Mouse (Mus musculus) MN1 (cell line): ENCODE data around the gene Frmd8.
"Not testable (repeated sequence)": the region's sequence is repeated elsewhere in the genome, so short reads cannot be mapped to it uniquely, and the experiment has no call there.

ENCODE experiments used
- DNase-seq: peaks from one replicate; pipeline ENCODE4 v3.0.0-alpha.2; 2016; ENCODE audit warnings: low spot score

Frmd8 gene

DNA sequence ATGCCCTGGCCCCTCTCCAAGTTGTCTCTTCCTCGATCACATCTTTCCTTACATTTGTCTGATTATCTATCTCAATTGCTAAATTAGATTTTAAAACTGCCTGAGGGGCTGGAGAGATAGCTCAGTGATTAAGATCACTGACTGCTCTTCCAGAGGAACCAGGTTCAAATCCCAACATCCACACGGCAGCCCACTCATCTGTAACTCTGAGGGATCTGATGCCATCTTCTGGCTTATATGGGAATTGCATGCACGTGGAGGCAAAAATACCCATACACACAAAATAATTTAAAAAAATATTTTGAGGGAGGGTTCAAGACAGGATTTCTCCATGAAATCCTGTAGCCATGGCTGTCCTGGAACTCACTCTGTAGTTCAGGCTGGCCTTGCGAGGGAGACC, 10.8 kb upstream of the Frmd8 start:
- no peak for DNase-seq

DNA sequence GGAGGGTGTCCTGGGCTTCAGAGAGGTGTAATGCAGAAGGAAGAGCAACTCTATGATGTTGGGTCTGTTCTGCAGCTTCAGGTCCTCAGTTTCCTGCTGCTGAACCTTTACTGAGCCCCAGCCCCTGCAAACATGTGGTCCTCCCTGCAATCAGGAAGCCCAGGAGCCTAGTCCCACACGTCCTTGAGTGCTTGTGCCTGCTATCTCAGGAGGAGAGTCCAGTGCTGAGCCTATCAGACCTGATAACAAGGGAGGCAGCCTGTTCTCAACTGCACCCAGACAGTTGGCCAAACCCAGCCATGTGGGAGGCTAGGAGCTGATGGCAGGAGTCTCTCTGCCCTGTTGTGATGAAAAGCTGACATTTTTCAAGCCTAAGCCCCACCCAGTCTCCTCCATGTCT, 8.9 kb upstream of the Frmd8 start:
- no peak for DNase-seq

DNA sequence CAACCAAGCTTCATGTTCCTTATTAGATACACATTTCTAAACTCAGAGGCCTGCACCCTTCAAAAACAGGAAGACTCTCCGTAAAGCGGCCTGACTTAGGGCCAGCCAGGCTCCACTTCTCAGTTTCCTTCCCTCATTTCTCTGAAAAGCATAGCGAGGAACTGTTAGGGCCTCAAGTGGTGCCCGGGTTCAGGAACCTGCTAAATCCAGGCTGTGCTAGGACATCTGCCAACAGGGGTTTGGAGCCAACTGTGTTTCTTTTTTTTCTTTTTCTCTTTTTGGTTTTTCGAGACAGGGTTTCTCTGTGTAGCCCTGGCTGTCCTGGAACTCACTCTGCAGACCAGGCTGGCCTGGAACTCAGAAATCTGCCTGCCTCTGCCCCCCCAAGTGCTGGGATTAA, 7.0 kb upstream of the Frmd8 start:
- not testable (repeated sequence) for DNase-seq

DNA sequence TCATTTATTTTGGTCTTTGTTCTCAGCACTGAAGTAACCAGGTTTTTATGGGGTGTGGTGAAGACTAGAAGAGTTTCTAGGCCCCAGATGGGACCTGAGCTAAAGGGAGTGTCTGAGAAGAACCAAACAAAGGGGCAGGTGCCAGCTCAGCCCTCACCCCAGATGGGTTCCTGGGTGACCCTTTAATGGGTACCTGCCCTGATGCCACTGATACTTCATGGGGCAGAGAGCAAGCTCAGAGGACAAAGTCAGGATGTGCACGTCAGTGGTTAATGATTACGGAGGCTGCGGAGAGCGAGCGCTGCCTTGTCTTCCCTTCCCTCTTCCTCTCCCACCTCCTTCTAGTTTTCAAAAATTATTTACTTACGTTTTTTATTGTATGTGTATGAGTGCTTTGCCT, 6.1 kb upstream of the Frmd8 start:
- no peak for DNase-seq

DNA sequence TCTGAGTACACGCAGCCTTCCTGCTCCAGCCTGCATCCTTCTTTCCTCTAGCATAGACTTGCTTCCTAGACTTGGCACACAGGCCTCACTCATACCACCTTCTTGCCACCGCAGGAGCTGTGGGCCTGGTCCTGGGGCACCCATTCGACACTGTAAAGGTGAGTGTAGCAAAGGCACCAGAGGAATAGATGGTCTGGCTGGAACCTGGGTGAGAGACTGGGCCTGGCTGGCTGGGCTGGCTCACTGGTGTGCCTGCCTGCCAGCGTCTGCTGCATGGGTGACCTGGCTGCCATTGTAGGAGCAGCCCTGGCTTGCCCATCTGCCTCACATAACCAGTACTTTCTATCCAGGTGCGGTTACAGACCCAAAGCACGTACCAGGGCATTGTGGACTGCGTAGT, 4.7 kb upstream of the Frmd8 start:
- DNase-seq: no peak

DNA sequence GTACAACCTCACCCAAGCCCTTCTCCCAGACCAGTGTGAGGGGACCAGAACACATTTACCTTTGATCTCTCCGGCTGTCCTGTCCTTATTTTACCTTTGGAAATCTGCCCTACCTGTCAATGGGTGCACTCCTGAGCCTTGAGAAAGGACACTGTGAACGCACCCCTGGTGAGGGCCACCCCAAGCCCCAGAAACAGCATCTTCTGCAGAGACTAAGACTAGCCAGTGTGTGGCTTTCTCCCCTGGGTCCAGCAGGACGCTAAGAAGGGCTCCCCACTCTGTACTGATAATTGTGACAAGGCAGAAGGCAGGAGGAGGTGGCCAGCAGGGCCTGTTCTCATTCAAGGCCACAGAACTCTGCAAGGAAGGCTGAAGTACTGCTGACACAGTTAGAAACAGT, 3.8 kb upstream of the Frmd8 start:
- DNase-seq: no peak

DNA sequence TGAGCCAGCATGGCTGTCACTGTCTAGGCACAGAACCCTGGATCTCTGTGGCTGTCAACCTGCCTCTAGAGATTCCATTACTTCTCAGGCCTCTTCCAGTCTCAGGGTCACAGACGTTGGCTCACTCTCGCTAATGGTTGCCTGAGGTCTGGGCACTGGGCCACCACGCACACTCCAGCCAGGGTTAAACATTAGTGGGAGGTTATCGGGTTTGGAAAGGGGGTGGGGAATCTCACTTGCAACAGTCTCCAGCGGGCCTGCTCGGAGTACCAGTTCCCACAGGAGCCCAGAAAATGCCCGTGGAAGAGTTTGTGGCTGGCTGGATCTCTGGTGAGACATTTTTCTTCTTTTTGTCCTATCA, 3.3 kb upstream of the Frmd8 start:
- peak; percentile 46 for DNase-seq

DNA sequence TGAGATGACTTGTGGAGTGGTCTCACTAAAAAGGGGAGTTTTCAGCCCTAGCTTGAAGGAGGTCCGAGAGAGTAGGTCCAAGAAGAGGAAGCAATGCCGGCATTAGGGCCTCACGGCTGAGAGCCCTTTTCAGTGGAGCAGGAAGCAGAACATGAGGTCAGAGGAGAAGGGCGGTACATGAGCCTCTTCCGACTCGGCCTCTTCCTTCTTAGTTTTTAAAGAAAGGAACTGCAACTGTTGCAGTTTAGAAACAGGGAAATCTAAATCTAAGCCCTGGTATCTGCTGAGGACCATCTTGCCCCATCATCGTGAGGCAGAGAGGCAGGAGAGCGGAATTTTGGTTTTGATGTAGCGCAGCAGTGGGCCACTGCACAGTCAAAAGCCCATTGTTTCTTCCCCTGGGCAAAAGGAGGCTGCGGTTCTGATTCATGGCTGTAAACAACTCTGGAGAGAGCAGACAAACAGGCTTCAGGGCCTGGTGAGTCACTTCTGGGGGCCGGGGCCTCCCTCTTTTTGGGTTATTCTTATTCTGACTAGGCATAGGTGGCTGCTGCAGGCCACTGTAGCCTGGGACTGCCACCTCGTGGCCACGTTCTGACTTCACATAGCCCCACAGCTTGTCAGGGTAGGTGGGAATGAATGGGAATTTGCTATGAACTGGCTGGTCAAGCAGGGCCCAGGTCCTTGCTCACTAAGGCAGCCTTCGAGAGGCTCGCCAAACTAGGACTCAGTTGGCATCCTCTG, 2.7 kb upstream of the Frmd8 start, which contains the start of gene Slc25a45:
Slc25a45 (plus strand) TSS at position 191 of the 744 bp plus-strand sequence.
- DNase-seq: peak; percentile 82

DNA sequence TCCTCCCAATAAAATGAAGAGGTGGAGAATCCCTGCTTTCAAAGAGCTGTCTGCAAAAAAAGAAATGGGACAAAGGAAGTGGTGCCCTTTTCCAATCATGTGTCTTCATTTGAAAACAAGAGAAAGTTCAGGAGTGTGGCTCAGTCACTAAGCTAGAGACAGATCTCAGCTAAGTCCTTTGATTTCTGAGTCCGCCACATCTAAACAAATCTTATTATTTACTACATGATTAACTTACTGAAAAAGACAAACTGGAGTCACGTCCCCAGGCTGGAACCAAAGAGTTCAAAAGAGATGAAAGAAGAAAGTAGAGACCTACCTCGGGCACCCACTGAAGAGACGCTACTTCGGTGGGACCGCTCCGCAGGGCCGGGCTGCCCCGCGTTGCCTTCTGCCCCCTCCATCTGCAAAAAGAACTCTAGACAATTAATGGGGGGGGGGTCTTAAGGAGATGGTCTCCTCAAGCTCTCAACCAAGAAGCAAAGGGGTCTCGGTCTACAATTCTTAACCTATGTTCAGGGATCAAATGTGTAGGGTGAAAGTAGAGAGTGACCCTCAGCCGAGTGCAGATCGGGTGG, 594 bp downstream of the Frmd8 start:
- no peak for DNase-seq

DNA sequence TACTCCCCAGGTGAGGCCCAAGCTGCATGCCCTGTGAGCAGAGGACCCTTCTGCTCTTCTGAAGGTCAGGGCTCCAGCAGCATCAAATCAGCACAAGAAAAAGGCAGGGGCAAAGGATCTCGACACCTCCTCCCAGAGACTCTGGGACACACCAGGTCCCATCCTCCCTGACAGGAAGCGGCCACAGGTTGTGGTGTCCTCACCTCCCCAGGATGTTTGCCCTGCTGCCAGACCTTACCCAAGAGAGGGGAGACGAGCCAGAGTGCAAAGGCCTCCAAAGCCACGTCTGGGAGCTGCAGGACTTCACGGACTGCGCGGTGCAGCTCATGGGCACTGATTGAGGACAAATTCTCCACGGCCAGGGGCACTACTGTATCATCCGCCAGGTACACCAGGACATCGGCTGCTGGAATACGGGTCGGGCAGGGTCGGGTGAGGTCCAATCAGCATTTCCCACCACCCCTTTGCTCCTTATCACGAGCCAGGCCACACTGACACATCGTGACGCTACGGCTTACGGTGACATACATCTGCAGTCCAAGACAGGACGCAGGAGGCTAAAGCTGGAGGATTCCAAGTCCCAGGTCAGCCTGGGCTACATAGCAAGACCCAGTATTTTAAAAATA, 2.0 kb downstream of the Frmd8 start:
- DNase-seq: no peak

DNA sequence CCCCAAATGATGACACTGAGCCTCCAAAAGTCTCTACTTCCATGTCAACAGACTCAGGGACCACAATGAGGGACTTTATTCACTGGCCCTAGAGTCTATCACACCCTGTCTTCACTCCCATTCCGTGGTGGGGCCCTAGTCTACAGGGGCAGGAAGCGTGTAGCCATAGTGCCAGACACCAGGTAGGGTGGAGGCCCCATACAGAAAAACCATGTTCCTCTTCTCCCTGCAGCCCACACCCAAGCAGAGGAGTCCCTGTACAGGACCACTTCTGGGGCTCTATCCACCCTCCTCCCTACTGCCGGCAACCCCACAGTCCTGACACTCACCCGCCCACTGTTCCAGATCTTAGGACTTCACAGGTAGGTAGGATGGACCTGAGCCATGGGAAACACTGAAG, 2.5 kb downstream of the Frmd8 start:
- DNase-seq: no peak

DNA sequence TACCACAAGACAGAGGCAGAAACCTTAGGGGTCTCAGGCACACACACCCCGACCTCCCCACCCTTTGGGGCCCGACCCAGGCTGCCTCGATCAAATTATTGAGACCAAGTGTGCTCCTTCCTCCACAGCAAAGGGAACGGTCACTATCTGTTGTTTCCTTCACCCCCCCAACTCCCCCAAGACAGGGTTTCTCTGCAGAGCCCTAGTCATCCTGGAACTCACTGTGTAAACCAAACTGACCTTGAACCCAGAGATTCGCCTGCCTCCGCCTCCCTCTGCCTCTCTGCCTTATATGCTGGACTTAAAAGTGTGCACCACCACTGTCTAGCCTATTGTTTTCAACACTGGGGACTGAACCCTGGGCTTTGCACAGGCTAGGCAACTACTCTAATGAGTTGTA, 3.4 kb downstream of the Frmd8 start:
- no peak for DNase-seq

DNA sequence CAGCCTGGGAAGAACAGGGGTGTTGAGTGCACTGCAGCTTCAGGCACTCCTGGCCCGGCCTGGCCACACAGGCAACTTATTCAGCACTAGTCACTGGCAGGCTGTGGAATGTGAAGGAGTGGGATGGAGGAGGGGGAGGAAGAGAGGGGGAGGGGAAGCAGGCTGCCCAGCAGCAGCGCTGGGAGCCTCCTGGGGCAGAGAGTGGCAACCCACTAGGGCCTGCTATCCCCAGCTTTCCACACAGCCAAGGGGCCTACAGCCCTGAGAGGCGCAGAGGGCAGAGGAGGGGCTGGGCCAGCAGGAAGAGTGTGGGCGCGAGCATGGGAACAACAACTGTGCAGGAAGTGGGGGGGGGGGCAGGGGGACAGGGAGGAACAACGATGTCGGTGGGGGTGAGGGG, 3.8 kb downstream of the Frmd8 start:
- no peak for DNase-seq

DNA sequence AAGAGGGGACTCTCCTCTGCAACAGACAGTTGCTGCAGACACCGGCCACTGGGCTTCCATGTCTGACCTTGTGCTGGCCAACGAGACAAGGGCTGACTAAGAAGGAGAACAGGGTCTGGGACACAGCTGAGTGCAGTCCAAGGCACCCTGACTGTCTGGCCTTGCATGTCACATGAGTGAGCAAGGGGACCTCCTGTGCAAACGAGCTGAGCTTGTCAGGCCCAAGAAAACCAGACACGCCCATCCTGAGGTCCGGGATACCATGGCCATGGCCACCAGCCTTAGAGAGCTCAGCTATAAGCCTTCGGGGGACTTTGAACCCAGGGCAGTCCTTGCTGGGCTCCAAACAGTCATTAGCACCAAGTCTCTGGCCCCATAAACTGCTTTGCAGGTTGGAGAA, 7.0 kb downstream of the Frmd8 start:
- no peak for DNase-seq

DNA sequence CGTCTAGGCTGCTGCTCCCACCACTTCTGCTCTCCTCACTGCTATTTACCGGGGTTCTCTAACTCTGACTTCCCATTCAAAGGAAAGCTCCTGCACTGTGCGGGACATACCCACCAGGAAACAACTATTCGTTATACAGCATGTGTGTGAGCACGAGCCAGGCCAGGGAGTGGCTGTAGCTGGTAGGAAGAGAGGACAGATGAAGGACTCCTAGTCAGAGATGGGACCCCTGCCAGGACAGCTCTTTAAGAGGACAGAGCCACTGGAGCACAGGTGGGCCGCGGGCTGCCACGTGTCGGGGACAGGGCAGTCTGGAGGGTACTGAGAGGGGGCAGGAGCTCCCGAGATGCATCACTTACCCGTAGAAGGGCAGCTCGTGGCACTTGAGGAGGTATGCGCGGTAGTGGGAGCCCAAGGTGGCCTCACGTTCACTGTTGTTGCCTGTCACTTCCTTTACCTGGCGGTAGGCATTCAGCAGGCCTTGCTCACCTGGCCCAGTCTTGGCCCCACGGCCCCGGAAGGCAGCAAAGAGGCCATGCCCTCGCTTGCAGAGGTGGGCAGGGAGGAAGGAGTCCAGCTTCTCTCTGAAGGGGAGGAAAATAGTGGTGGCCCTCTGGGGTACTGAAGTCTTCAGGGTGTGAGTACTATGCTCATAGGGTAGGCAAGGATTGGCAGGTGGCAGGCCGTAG, 10.2 kb downstream of the Frmd8 start:
- DNase-seq: no peak

DNA sequence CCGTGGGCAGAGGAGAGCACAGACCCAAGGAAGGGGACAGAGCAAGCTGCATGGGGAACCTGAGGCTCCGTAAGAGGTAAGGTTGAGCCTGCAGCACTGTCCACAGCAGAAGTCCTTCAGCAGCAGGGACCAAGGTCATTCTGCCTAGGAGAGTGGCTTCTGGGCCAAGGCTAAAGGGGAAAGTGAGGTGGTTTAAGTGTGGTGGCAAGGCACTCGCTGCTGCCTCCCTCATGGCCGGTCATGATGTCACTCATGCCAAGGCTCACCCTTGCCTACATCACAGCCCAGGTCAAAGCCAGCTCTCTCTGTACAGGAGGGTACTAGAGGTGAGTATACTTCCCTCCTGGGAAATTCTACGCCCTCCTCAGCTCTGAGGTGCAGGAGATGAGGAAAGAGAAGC, 11.3 kb downstream of the Frmd8 start:
- no peak for DNase-seq

DNA sequence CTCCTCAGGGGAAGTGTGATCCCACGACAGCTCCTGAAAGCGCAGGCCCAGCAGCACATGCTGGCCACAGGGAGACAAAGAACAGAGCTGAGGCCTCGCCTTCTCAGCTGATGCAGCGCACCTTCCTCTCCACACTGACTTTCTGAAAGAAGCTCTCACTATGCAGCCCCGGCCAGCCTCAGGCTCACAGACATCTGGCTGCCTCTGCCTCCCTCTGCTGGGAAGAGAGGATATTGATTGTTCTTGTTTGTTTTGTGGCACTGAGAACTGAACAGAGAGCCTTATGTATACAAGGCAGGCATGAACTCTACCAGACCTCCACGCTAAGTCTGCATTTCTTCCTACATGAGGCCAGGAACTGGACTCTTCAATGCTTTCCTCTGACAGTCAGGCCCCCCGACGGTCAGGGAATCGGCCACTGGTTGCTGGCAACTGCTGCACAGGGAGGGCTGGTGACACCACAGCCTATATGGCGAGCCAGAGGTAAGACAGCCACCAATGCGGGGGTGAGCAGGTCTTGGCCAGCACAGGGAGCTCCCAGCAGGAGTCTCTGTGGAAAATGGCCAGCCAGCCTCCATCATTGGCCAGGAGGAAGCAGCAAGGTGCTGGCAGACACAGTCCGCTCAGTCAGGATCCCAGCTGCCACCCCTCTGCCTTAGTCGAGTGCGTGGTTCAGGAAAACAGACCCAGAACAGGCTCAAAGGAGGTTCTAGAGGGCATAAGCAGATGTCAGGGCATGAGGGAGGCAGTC, 12.6 kb downstream of the Frmd8 start:
- DNase-seq: no peak

DNA sequence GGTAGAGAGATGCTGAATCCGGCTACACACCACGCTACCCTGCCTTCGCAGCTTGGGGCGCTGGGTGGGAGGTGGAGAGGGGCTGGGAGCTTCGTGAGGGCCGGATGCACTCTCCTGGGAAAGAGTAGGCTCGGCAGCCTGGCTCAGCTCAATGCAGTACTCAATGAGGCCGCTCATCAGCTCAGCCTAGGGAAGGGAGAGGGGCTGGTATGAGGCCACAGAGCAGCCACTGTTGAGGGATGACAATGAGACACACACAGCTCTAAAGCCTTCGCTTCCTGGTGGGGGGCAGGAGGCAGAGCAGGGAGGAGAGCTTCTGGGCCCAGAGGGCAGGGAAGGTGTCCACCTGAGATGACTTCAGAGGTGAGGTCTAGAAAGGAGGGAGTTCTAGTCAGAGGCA, 18.5 kb downstream of the Frmd8 start:
- no peak for DNase-seq

DNA sequence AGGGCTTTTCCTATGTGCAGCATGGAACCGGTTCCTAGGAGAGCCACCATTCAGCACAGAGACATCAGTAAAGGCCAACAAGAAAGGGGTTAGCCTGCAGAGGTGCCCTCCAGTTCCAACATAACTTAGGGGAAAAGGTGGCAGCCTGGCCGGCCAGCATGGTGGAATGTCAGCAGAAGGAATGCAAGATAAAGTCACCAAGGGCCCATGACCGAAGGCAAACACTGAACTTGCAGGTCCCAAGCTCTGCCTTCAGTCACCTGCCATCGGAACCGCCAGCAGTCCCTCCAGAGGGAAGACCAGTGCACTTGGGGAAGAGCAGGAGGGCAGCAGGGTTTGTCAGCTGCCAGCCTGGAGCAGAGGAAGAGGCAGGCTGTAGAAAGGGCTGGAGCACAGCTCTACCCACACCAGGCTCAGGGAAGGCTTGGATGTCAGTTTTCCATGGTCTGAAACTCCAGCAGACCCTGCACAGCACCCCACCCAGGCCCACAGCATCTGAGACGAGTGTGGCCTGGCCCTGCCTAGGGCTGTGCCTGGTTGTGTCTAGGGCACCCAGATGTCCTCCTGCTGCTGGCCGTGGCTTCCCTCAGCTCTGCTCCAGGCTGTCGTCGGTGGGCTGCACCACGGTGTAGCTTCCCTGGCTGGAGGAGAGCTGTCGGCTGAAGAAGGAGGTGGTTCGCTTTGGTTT, 22.9 kb downstream of the Frmd8 start:
- DNase-seq: no peak

DNA sequence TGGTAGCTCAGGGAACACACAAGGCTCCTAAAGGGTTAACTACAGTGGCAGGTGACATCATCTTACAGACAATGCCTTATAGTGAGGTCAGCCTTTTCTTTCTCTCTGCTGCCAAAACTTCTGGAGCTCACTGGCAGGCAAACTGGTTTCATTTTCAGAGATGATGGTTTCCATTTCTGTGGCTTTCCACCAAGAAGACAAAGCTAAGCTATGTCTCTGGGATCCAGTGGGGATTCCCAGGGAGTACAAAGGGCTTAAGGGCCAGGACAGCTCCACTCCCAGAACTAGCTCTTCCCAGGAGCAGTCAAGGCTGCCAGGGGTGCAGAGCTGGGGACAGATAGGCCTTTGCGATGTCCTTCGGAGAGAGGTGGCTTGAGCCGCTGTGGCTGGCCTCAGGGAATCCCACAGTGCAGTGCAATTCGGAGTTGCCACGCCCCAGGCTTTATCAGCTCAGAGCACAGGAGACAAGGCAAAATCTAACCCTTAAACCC, 23.5 kb downstream of the Frmd8 start:
- peak; percentile 75 for DNase-seq

DNA sequence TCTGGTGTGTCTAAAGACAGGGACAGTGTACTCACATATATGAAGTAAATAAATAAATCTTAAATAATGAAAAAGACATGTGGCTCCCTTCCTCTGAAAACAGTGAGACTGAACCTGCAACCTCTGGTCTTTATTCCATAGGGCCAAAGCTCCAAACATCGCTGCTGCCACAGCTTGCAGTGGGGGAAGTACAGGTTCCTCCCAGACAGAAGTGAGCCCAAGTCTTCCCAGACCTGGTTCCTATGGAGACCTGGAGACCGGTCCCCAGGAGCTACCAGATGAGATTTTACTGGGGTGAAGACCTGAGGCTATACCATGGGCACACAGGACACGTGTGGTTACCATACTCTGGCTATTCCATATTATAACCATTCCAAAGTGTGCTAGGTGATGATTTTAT, 24.2 kb downstream of the Frmd8 start:
- no peak for DNase-seq
